Mouse (Mus musculus): ENCODE results near the gene Myo9b. TPM values are rescaled to one million over a fixed set of nuclear protein-coding genes. Genes with fewer than 3 reads are reported as not detected.

Myo9b gene
- polyA plus RNA-seq, 1 experiment from 2014 or later: 71.2 TPM

GRCm38 (mm10) chr8:71404011-71404410 lies 131.5 kb downstream of the Myo9b start:
- DNase-seq (ENCODE audit: low read depth, low spot score) (no peak), ATAC-seq (no peak)
- H3K27me3 ChIP-seq: no peaks in the 10 kb centered on the region
- in situ Hi-C loops (cut with MboI; ENCODE audit: low pct_unique_long_range_greater_than_20kb): no loop called here
- ChIA-PET CTCF (interaction anchor here (1.2 to 2.8 kb wide), 3 partner anchors 10 to 91 kb away, joined by 3 to 14 read pairs (median 4); partner anchors contain the start of gene Ocel1), POLR2A (interaction anchor here (1.2 to 1.6 kb wide), 2 partner anchors 25 to 36 kb away, joined by 4 to 5 read pairs; no protein-coding TSS in a partner anchor)
- TF ChIP-seq CTCF (IDR thresholded peaks at IDR 0.05): no peak

GRCm38 (mm10) chr8:71404951-71405351 lies 132.4 kb downstream of the Myo9b start:
- CTCF ChIA-PET: interaction anchor here (1.2 to 2.8 kb wide), 5 partner anchors 9 to 90 kb away, joined by 3 to 14 read pairs (median 4); partner anchors contain the start of gene Ocel1
- H3K27me3 ChIP-seq: no peaks in the 10 kb centered on the region
- ATAC-seq (no peak), DNase-seq (ENCODE audit: low read depth, low spot score) (no peak)
- in situ Hi-C loops (cut with MboI; ENCODE audit: low pct_unique_long_range_greater_than_20kb): loop anchor here (5.0 kb wide), 1 partner anchor 33 kb away; the partner anchor contains the start of gene Ocel1
- no peak for TF ChIP-seq CTCF (IDR thresholded peaks at IDR 0.05)
- POLR2A ChIA-PET: interaction anchor here (0.8 to 1.4 kb wide), 6 partner anchors 8 to 37 kb away, joined by 3 to 4 read pairs (median 4); partner anchors contain the start of gene Babam1

GRCm38 (mm10) chr8:71405401-71406098 lies 133.0 kb downstream of the Myo9b start, which contains the start of gene Ankle1:
Ankle1 (plus strand) TSS chr8:71406010.
- peak; percentile 60 for DNase-seq (ENCODE audit: low read depth, low spot score)
- in situ Hi-C loops (cut with MboI; ENCODE audit: low pct_unique_long_range_greater_than_20kb): loop anchor here (5.0 kb wide), 1 partner anchor 33 kb away; the partner anchor contains the start of gene Ocel1
- H3K27me3 ChIP-seq: no peaks in the 10 kb centered on the region
- POLR2A ChIA-PET: interaction anchor here (0.8 to 1.4 kb wide), 6 partner anchors 8 to 38 kb away, joined by 3 to 4 read pairs (median 4); partner anchors contain the start of gene Babam1
- CTCF ChIA-PET: interaction anchor here (1.2 to 2.8 kb wide), 5 partner anchors 9 to 90 kb away, joined by 3 to 14 read pairs (median 4); partner anchors contain the start of gene Ocel1
- TF ChIP-seq CTCF (IDR thresholded peaks at IDR 0.05): no peak
- peak; percentile 77 for ATAC-seq

GRCm38 (mm10) chr8:71406099-71407015 lies 133.8 kb downstream of the Myo9b start:
- DNase-seq (ENCODE audit: low read depth, low spot score) (no peak), ATAC-seq (peak; percentile 56)
- in situ Hi-C loops (cut with MboI; ENCODE audit: low pct_unique_long_range_greater_than_20kb): loop anchor here (5.0 kb wide), 1 partner anchor 34 kb away; the partner anchor contains the start of gene Ocel1
- no peaks in the 10 kb centered on the region for H3K27me3 ChIP-seq
- ChIA-PET CTCF (interaction anchor here (0.9 to 1.2 kb wide), 6 partner anchors 10 to 33 kb away, joined by 3 to 7 read pairs (median 4); partner anchors contain the start of gene Babam1), POLR2A (interaction anchor here (1.4 kb wide), 1 partner anchor 35 kb away, joined by 4 read pairs; no protein-coding TSS in a partner anchor)
- no peak for TF ChIP-seq CTCF (IDR thresholded peaks at IDR 0.05)

GRCm38 (mm10) chr8:71407441-71407840 lies 134.9 kb downstream of the Myo9b start:
- POLR2A ChIA-PET: no interaction called here
- H3K27me3 ChIP-seq: no peaks in the 10 kb centered on the region
- no peak for TF ChIP-seq CTCF (IDR thresholded peaks at IDR 0.05)
- no peak for DNase-seq (ENCODE audit: low read depth, low spot score)
- no peak for ATAC-seq
- CTCF ChIA-PET: interaction anchor here (0.9 to 1.1 kb wide), 4 partner anchors 11 to 34 kb away, joined by 3 to 4 read pairs (median 4); partner anchors contain the start of gene Babam1
- in situ Hi-C loops (cut with MboI; ENCODE audit: low pct_unique_long_range_greater_than_20kb): loop anchor here (5.0 kb wide), 1 partner anchor 35 kb away; the partner anchor contains the start of gene Ocel1

- no peak for ATAC-seq
- no peaks in the 10 kb centered on the region for H3K27me3 ChIP-seq
- in situ Hi-C loops (cut with MboI; ENCODE audit: low pct_unique_long_range_greater_than_20kb): loop anchor here (5.0 kb wide), 1 partner anchor 36 kb away; the partner anchor contains the start of gene Ocel1
- no peak for TF ChIP-seq CTCF (IDR thresholded peaks at IDR 0.05)
- ChIA-PET POLR2A (no interaction called here), CTCF (no interaction called here)
- no peak for DNase-seq (ENCODE audit: low read depth, low spot score)
Measured at GRCm38 (mm10) chr8:71408231-71408630, 135.7 kb downstream of the Myo9b start.

Other genes with a start within 250 kb of the Myo9b start
- 33.8 TPM for gene Haus8, start 220 bp downstream of the Myo9b start, polyA plus RNA-seq (2021)
- gene Use1, start 94.1 kb downstream of the Myo9b start, polyA plus RNA-seq (2021): 123 TPM
- gene Ocel1, start 98.6 kb downstream of the Myo9b start, polyA plus RNA-seq (2021): 19.9 TPM
- gene Nr2f6, start 109.2 kb downstream of the Myo9b start, polyA plus RNA-seq (2021): 140 TPM
- 0.36 TPM for gene Ushbp1, start 123.1 kb downstream of the Myo9b start, polyA plus RNA-seq (2021)
- gene Babam1, start 124.1 kb downstream of the Myo9b start, polyA plus RNA-seq (2021): 103 TPM
- 9.0 TPM for gene Ankle1, start 133.3 kb downstream of the Myo9b start, polyA plus RNA-seq (2021)
- 73.0 TPM for gene Abhd8, start 190.9 kb downstream of the Myo9b start, polyA plus RNA-seq (2021)
- 81.5 TPM for gene Mrpl34, start 192.2 kb downstream of the Myo9b start, polyA plus RNA-seq (2021)
- 67.8 TPM for gene Dda1, start 196.5 kb downstream of the Myo9b start, polyA plus RNA-seq (2021)
- gene Ano8, start 213.2 kb downstream of the Myo9b start, polyA plus RNA-seq (2021): 38.2 TPM
- gene Gtpbp3, start 215.4 kb downstream of the Myo9b start, polyA plus RNA-seq (2021): 44.1 TPM
- gene Plvap, start 239.0 kb downstream of the Myo9b start, polyA plus RNA-seq (2021): 0.21 TPM

Measured in Patski (cell line).